Mouse (Mus musculus): Measurements from ENCODE around the gene Rbfox1. TPM values are rescaled to one million over a fixed set of nuclear protein-coding genes. Genes with fewer than 3 reads are reported as not detected.

The Rbfox1 gene
- polyA plus RNA-seq, 1 experiment from 2014 or later, result 2.3 TPM

DNA sequence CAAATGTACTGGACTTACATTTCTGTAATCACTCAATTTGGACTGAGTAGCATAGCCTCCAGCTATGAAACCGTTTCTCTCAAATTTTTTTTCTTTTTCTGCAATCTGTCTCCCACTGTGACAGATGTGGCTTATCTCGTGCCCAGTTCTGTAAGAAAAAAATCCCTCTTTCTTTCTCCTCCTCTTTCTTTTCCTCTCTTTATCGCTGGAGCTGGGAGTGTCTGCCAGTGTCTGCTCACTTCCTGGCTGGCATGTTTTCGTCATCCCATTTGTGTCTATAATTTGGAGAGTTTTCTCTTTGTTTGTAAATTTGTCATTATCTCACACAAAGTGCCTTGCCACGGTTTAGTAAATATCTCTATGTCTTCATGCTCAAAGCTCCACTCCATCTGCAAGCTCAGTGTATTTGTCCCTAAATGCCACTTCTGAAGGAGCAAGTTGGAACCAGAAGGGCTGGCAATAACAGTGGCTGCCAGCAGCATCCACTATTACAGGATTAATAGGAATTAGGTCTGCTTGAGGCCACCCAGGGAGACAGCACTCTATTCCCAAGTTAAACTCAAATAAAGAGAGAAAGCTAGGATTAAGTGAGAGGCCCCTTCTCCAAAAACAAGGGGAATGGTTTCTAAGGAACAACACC, 228.8 kb downstream of the Rbfox1 start:
- Histone ChIP-seq H3K27ac (ENCODE audit: low read depth, low read length) (no peak overlapping the region), H3K36me3 (ENCODE audit: control insufficient read depth, insufficient read depth) (no peaks in the 10 kb centered on the region), H3K27me3 (replicated peaks; ENCODE audit: control insufficient read depth, insufficient read depth, low read length) (no peaks in the 10 kb centered on the region), H3K9ac (ENCODE audit: low read depth, low read length) (no peak overlapping the region), H3K9me3 (ENCODE audit: control insufficient read depth) (no peaks in the 10 kb centered on the region), H3K4me3 (ENCODE audit: low read depth, low read length) (no peak overlapping the region), H3K4me1 (replicated peaks; ENCODE audit: control insufficient read depth, insufficient read depth, low read length) (no peaks in the 10 kb centered on the region), H3K4me2 (replicated peaks; ENCODE audit: low read depth) (no peak overlapping the region)
- ATAC-seq, result no peak
- 29% methylated on average over 5 of the region's 5 CpGs for WGBS
- no peak for TF ChIP-seq CTCF (IDR thresholded peaks at IDR 0.05; ENCODE audit: low read depth)

DNA sequence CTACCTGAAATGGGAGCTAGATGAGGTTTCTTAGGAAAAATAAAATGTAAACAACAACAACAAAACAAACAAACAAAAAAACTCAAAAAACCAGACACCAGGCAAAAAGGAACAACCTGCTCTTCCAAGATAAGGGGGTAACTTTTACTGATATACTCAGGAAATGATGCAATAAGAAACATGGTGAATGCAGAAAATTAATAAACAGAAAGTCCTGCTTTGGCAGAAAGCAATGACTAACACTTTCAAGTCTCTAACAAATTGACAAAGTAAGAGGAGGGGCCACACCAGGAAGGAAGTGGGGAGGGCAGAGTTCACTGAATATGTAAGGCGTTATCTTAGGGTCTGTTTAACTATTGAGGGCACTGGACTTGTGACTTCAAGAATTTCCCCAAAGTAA, 234.3 kb downstream of the Rbfox1 start:
- no peak overlapping the region for H3K9ac ChIP-seq (ENCODE audit: low read depth, low read length)
- no peak for TF ChIP-seq CTCF (IDR thresholded peaks at IDR 0.05; ENCODE audit: low read depth)
- ATAC-seq, result no peak
- no peaks in the 10 kb centered on the region for H3K9me3 ChIP-seq (ENCODE audit: control insufficient read depth)
- no peak overlapping the region for H3K27ac ChIP-seq (ENCODE audit: low read depth, low read length)
- 20% methylated on average over 1 of the region's 1 CpGs for WGBS
- no peak overlapping the region for H3K4me2 ChIP-seq (replicated peaks; ENCODE audit: low read depth)
- no peak overlapping the region for H3K4me3 ChIP-seq (ENCODE audit: low read depth, low read length)
- no peaks in the 10 kb centered on the region for H3K36me3 ChIP-seq (ENCODE audit: control insufficient read depth, insufficient read depth)
- H3K4me1 ChIP-seq (replicated peaks; ENCODE audit: control insufficient read depth, insufficient read depth, low read length), result no peaks in the 10 kb centered on the region
- H3K27me3 ChIP-seq (replicated peaks; ENCODE audit: control insufficient read depth, insufficient read depth, low read length), result no peaks in the 10 kb centered on the region

DNA sequence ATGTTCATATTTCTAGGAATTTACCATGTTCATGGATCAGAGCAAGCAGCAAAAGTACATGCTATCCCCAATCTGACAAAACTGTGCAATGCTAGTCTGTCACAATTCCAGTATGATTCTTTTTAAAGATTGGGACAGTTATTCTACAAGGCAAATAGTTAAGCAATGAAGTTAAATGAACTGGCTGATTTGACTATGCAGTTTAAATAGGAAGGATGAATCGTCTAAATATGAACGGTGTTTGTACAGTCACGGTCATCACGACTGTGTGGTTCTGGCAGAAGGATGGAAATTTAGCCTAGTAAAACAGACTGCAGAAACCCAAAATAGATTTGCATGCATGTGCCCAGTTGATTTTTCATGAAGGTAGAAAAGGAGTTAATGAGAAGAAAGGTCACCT, 236.1 kb downstream of the Rbfox1 start:
- ATAC-seq, result no peak
- Histone ChIP-seq H3K4me1 (replicated peaks; ENCODE audit: control insufficient read depth, insufficient read depth, low read length) (no peaks in the 10 kb centered on the region), H3K27me3 (replicated peaks; ENCODE audit: control insufficient read depth, insufficient read depth, low read length) (no peaks in the 10 kb centered on the region), H3K9me3 (ENCODE audit: control insufficient read depth) (no peaks in the 10 kb centered on the region), H3K36me3 (ENCODE audit: control insufficient read depth, insufficient read depth) (no peaks in the 10 kb centered on the region), H3K4me2 (replicated peaks; ENCODE audit: low read depth) (no peak overlapping the region), H3K9ac (ENCODE audit: low read depth, low read length) (no peak overlapping the region), H3K4me3 (ENCODE audit: low read depth, low read length) (no peak overlapping the region), H3K27ac (ENCODE audit: low read depth, low read length) (no peak overlapping the region)
- TF ChIP-seq CTCF (IDR thresholded peaks at IDR 0.05; ENCODE audit: low read depth), result no peak
- WGBS, result 88% methylated on average over 4 of the region's 4 CpGs

DNA sequence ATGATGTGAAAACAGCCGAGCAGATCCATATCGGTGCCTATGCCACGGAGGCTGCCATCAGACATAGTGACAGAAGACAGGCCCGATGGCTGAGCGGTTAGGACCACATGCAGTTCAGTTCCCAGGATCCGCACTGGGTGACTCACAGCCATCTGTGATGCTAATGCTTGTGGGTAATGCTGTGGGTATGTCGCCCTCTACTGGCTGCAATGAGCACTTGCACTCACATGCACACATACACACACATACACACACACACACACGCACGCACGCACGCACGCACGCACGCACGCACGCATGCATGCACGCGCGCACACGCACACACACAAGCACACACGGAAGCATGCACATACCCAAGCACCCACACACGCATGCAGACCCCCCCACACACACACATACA, 237.7 kb downstream of the Rbfox1 start:
- H3K9me3 ChIP-seq (ENCODE audit: control insufficient read depth), result no peaks in the 10 kb centered on the region
- no peak overlapping the region for H3K4me3 ChIP-seq (ENCODE audit: low read depth, low read length)
- no peak overlapping the region for H3K9ac ChIP-seq (ENCODE audit: low read depth, low read length)
- H3K27ac ChIP-seq (ENCODE audit: low read depth, low read length), result no peak overlapping the region
- WGBS, result 95% methylated on average over 12 of the region's 22 CpGs
- no peak for ATAC-seq
- no peaks in the 10 kb centered on the region for H3K27me3 ChIP-seq (replicated peaks; ENCODE audit: control insufficient read depth, insufficient read depth, low read length)
- H3K4me2 ChIP-seq (replicated peaks; ENCODE audit: low read depth), result no peak overlapping the region
- no peaks in the 10 kb centered on the region for H3K4me1 ChIP-seq (replicated peaks; ENCODE audit: control insufficient read depth, insufficient read depth, low read length)
- TF ChIP-seq CTCF (IDR thresholded peaks at IDR 0.05; ENCODE audit: low read depth), result peak; percentile 17; the same call in 1 of the 2 replicates
- H3K36me3 ChIP-seq (ENCODE audit: control insufficient read depth, insufficient read depth), result no peaks in the 10 kb centered on the region

DNA sequence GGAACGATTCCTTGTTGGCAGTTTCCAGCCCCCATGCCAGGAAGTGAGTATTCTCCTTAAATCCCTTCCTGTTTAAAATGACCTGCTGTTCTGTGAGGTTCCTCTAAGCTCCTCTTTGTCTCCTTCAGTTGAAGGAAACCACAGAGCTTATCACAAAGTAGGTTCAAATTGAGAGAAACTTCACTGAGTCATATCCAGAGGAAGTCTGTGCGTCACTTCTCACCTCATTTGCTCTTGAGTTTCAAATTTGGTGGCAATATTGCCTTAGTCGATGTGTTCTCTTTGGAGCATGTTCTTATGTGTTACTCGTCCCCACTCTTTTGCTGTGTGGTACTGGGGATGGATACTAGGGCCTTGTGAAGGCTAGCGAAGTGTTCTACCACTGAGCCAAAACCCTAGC, 243.2 kb downstream of the Rbfox1 start:
- Histone ChIP-seq H3K9me3 (ENCODE audit: control insufficient read depth) (no peaks in the 10 kb centered on the region), H3K4me2 (replicated peaks; ENCODE audit: low read depth) (no peak overlapping the region), H3K27ac (ENCODE audit: low read depth, low read length) (no peak overlapping the region), H3K4me1 (replicated peaks; ENCODE audit: control insufficient read depth, insufficient read depth, low read length) (no peaks in the 10 kb centered on the region), H3K4me3 (ENCODE audit: low read depth, low read length) (no peak overlapping the region), H3K36me3 (ENCODE audit: control insufficient read depth, insufficient read depth) (no peaks in the 10 kb centered on the region), H3K9ac (ENCODE audit: low read depth, low read length) (no peak overlapping the region), H3K27me3 (replicated peaks; ENCODE audit: control insufficient read depth, insufficient read depth, low read length) (no peaks in the 10 kb centered on the region)
- 70% methylated on average over 5 of the region's 5 CpGs for WGBS
- ATAC-seq, result no peak
- TF ChIP-seq CTCF (IDR thresholded peaks at IDR 0.05; ENCODE audit: low read depth), result no peak

DNA sequence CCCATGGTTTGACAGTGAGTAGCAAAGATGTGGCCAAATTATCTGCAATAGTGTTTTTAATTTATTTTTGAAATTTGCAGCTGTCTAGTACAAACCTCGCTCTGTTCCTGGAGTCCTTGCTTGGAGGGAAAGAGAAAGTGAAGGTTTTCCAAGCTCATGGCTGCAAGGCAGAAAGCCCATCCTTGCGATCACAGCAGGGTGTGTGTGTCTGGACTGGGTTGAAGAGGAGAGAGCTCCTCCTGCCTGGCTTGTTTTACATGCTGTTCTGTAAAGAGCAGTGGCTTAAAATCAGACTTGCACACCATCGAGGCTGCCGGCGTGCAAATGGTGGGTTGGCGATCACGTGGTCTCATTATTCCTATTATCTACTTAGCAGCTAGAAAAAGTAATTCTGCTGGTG, 249.9 kb downstream of the Rbfox1 start:
- Histone ChIP-seq H3K36me3 (ENCODE audit: control insufficient read depth, insufficient read depth) (no peaks in the 10 kb centered on the region), H3K9me3 (ENCODE audit: control insufficient read depth) (no peaks in the 10 kb centered on the region), H3K4me3 (ENCODE audit: low read depth, low read length) (no peak overlapping the region), H3K4me1 (replicated peaks; ENCODE audit: control insufficient read depth, insufficient read depth, low read length) (no peaks in the 10 kb centered on the region), H3K4me2 (replicated peaks; ENCODE audit: low read depth) (no peak overlapping the region), H3K27me3 (replicated peaks; ENCODE audit: control insufficient read depth, insufficient read depth, low read length) (no peaks in the 10 kb centered on the region), H3K9ac (ENCODE audit: low read depth, low read length) (no peak overlapping the region), H3K27ac (ENCODE audit: low read depth, low read length) (no peak overlapping the region)
- TF ChIP-seq CTCF (IDR thresholded peaks at IDR 0.05; ENCODE audit: low read depth), result no peak
- ATAC-seq, result no peak
- 89% methylated on average over 7 of the region's 7 CpGs for WGBS

DNA sequence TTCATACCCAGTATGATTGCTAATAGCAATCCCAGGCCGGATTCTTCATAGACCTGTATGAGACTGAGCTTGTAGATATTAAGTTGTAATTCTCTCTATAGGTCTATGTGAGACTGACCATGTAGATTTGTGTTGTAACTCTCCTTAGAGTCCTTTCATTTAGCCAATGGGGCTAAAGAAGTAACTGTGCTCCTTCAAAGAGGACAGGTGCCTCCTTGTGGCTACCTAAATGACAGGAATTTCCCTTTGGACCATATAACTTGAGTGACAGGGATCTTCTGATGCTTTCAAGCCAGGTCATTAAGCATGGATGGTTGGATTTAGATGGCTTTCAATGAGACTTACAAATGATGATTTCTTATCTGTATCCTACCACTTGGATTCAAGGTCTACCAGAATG, 254.3 kb downstream of the Rbfox1 start:
- H3K4me1 ChIP-seq (replicated peaks; ENCODE audit: control insufficient read depth, insufficient read depth, low read length), result no peaks in the 10 kb centered on the region
- H3K9ac ChIP-seq (ENCODE audit: low read depth, low read length), result no peak overlapping the region
- H3K27me3 ChIP-seq (replicated peaks; ENCODE audit: control insufficient read depth, insufficient read depth, low read length), result no peaks in the 10 kb centered on the region
- no peaks in the 10 kb centered on the region for H3K36me3 ChIP-seq (ENCODE audit: control insufficient read depth, insufficient read depth)
- 57% methylated on average over 1 of the region's 1 CpGs for WGBS
- ATAC-seq, result no peak
- no peak overlapping the region for H3K4me2 ChIP-seq (replicated peaks; ENCODE audit: low read depth)
- H3K9me3 ChIP-seq (ENCODE audit: control insufficient read depth), result no peaks in the 10 kb centered on the region
- no peak for TF ChIP-seq CTCF (IDR thresholded peaks at IDR 0.05; ENCODE audit: low read depth)
- no peak overlapping the region for H3K27ac ChIP-seq (ENCODE audit: low read depth, low read length)
- H3K4me3 ChIP-seq (ENCODE audit: low read depth, low read length), result no peak overlapping the region
